Mouse (Mus musculus): ENCODE results near the gene Slc35e1.

The Slc35e1 gene

DNA sequence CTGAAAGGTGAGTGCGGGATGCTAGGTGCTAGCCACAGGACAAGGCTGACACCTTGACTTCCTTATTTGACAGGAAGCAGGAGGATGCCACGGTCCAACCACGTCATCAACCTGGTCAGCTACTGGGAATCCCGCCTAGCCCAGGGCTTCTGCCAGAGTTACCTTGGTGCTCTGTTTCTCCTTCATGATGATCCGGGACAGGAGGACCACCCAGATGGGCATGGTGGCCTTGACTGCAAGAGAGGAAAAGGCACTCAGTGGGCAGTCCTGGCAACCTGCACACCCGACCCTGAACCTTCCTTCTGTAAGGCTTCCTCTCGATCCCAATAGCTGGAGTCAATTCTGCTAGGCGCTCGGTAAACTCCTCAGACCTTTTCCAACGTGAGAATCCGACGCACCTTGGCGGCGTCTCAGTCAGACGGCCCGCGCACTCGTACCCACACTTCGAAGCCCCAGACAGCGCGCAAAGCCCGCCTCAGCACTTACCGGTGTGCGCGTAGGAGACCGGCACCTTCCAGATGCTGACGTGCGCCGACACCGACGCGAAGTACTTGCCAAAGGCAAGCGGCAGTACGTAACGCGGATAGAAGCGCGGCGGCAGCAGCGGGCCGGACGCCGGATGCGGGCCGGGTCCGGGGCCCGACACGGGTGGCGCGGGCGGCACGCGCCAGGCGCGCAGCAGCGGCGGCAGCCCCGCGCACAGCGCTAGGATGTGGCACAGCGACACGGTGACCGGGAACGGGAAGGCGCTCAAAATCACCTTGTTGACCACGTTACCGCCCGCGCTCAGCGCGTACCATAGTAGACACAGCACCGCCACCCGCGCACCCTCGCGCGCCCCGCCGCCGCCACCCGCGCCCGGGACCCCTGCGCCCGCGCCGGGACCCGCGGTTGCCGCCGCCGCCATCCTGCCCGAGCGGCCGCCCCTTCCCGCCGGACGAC is at the start of gene Slc35e1:
TSS of gene Slc35e1 (minus strand) at position 935 of the 942 bp plus-strand sequence.
- DNase-seq (ENCODE audit: low read depth), result no peak

DNA sequence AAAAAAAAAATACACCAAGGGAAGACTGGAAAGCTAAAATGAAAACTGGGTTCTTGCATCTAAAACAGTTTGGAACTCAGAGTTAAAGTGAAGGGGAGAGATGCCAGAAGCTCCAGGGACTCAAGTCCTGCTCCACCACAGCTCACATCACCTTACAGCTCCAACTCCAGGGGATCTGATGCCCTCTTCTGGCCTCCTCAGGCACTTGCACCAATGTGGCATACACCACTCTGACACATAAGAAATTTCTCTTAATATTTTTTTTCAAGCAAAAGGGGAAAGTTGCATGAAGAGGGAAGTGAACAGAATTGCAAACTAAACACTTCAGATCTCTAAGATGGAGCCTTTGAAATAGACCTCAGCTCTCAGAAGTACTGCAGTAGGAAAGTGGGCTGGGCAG is 46.8 kb upstream of the Slc35e1 start:
- no peak for DNase-seq (ENCODE audit: low read depth)

DNA sequence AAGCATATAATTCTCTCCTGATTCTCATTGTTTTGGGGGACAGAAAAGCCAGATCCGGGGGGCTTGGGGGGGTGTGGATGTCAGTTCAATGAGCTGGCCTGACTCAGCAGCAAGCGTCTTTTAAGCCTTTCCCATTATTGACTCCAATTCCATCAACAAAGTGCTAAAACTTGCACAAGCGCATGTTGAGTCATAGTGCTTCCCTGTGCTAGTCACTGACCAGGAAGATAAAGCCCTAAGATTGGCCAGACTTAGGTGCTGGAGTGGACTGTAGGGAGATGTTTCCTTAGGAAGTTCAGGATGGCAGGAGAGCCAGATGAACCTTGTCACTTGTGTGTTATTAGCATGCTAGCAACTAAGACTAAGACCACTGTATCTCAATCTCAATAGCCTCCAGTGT is 42.5 kb upstream of the Slc35e1 start:
- DNase-seq (ENCODE audit: low read depth), result no peak

DNA sequence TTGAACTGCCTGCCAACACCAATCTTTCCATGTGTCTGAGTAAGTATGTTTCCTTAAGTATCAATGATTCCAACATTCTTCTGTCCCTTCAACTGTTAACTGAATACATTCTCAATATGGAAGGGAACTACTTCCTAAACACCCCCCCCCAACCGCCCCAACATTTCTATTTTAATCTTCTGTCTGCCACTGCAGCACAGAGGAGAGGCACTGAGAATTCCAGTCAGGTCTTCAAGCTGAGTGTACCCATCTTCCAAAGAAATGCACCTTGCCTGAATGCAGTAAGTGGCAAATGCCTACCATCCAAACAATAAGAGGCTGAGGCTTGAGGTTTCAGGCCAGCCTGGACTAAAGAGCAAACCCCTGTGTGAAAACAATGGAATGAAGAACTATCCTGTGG is 39.7 kb upstream of the Slc35e1 start:
- no peak for DNase-seq (ENCODE audit: low read depth)

DNA sequence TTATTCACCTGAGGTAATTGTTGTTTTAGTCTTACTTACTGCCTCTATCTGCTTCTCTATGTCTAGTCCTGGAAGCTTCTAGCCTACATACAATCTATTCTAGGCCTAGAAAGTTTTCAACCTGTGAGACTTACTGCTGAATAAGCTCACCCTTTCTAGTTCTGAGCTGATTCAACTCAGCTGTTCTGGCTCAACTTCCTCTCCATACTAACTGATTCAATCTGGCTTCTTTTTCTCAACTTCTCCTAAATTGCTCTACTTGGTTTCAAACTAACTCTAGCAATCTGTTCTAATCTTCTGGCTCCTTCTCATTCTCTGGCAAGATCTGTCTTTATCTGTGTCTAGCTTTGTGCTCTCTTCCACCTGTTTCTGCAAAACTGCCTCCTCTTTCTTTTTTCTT is 29.5 kb upstream of the Slc35e1 start:
- no peak for DNase-seq (ENCODE audit: low read depth)

DNA sequence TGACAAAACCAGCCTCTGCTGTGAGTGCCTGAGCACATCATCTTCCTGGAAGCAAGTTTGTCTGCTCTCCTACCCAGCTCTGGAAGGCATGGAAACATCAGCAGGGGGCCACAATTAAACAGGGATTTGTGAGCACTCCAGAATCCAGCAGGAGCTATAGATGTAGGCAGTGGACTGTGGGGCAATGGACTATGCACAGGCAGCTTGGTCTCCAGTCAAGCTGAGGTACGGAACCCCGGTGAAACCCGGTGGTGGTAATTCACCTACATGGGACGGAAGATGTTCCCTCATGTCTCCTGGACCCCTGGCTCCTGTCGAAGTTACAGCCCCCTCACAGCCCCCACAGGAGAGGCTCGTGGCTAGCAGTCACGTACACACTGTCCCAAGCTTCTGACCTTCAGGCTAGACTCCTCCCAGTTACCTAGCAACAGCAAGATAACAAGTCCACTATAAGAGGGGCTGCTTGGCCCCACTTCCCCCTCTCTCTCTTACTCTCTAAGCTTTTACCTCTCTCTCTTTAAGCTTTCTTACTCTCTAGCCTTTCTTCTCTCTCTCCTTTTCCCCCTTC is 25.1 kb upstream of the Slc35e1 start:
- DNase-seq (ENCODE audit: low read depth), result no peak

DNA sequence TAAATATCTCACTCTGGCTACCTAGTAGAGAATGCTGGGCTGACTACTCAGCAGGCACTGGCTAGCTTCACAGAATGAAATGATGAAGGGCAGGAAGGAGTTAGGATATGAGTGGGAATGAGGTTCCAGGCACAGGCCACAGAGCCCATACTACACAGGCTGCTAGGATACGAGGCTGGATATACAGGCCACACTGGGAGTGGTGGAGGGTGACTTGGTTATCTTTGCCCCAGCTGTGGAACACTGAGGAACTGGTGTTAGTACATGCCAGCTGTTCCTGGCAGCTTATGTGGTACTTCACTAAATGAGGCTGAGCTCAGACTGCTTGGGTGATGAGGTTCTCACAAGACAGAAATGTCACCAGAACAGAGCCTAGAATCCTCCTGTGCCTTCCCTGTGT is 20.7 kb upstream of the Slc35e1 start:
- no peak for DNase-seq (ENCODE audit: low read depth)

DNA sequence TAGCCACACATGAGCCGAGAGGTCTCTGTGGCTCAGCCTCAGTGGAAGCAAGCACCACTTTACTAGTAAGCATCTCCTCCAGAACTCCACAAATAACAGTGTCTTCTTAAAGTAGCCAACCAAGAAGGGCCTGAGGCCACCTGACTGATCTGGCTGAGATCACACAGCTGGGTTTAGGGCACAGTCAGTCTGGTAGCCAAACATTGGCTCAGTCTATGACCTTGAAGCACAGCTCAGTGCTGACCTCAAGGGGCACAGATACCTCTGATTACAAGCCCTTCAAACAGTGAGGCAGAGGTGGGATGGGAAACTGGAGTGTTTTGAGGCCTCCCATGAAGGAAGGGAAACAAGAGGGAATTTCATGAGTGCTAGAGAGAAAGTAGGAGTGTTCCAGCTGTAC is 20.2 kb upstream of the Slc35e1 start:
- no peak for DNase-seq (ENCODE audit: low read depth)

DNA sequence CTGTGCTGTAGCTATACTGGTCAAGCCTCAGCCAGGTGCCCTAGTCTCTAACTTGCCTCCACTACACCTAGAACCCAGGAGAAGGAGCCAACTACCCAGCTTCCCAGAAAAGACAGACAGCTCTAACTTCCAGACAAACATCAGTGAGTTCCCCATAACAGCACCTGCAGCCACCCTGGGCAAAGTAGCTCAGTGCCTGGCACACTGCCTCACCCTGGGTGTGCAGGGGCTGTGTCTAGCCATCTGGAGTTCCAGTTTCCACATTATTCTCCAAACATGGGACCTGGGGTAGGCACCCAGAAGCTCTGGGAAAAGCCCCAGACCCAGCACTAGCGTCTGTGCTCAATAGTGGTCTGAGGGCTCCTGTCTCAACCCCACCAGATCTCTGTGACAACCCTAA is 15.1 kb upstream of the Slc35e1 start:
- DNase-seq (ENCODE audit: low read depth), result no peak

DNA sequence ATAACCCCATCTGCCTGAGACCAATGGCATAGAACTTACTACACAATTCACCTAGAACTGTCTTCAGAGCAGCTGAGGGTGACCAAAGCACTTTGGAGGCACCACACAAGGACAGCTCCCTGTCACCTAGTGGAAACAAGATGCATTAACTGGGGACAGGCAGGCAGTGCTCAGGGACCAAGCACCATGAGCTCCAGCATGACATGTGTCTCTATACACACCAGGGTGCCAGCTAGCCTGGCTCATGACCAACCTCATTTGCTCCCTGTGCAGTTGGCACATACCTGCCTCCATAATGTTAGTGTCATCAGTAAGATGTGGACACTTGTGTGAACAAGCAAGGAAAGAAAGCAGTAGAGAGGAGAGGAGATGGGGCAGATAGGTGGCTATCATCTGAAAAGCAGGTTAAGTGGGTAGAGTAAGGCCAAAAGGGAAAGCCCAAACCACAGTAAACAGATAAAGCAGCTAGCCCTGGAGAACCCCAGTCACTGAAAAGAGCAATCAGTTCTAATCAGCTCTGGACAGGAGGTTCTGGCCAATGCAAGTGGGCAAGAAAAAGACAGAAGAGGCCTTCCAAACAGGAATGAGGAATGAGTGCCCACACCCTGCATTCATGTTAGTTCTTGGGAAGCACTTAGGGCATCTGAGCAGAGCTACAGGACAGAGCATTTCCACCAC is 12.4 kb upstream of the Slc35e1 start:
- no peak for DNase-seq (ENCODE audit: low read depth)

DNA sequence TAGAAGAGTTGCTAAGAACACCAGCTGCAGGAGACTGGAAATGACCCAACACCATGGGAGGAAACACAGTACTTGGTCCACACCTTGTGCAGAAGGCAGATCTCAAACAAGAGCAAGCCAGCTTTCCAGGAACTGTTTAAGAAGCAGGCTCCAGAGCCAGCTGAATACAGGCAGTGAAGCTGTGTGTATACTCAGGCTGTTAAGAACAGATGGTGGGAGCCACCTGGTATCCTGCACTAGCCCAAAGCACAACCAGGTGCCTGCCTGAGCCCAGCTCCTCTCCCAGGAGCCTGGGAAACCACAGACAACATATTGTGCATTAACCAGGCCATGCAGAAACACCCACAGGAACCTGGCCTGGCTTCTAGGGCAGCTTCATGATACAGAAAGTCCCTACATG is 11.7 kb upstream of the Slc35e1 start:
- no peak for DNase-seq (ENCODE audit: low read depth)

DNA sequence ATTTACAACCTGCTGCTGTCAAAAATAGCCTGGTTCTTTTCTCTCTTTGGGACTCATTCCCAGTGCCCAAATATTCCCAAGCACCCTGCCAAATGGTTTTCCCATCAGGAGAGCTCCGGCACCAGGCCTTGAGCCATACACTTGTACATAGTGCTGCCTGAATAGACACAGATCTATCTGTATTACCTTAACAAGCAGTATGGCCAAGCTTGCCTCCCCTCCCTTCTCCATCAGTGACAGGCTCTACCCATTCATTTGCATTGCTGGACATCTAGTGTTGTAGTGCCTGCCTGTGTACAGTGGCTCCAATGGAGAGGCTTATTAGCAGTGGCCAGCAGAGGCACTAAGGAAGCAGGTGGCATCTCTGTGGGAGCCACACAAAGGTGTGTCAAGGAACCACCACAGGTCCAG is 8.1 kb upstream of the Slc35e1 start:
- no peak for DNase-seq (ENCODE audit: low read depth)

DNA sequence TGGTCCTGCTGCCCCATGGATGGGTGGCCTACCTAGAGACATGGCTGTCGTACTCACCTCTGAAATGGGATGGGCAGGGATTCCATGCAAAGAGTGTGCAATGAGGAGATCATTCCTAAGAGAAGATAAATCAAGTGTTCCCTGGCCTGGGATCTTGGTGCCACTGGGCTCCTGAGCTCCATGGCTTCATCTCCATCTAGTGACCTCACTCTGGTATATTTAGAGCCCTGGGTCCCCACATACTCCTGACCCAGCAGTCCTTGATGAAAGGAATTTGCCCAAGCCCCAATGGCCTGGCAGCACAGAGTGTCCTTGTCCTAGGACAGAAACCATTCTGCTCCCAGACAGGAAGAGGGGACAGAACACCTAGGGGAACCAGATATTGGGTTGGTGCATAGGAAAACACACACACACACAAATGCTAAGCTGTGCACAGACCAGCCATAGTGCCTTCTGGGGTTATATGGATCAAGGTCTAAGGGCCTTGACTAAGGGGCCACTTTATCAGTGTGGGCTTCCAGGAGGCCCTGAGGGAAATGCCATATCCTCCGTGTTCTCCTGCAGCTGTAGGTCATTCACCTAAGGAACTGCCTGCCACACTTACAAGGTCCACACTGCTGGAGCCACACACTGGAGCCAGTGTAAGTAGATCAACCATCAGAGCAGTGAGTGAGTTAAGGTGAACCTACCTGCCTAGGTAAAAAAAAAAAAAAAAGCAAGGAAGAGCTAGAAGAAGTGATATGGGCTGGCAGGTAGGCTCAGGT is 7.3 kb upstream of the Slc35e1 start:
- no peak for DNase-seq (ENCODE audit: low read depth)

DNA sequence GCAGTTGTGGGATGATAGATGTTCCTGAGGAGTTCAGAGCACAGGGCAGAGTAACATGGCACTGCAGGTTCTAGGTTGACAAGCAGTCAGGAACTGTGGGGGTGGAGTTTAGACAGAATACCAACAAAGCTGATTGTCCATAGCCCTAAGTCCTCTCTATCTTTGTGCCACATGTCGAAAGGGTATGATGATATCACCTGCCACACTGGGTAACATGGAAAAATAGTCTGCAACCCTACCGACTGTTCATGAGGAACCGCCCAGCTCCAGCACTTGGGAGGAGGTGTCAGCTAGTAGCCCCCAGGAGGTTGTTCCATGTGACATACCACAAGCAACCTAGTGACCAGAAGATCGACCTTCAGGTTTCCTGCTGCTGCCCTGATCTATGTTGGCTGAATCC is 6.1 kb upstream of the Slc35e1 start:
- DNase-seq (ENCODE audit: low read depth), result no peak

DNA sequence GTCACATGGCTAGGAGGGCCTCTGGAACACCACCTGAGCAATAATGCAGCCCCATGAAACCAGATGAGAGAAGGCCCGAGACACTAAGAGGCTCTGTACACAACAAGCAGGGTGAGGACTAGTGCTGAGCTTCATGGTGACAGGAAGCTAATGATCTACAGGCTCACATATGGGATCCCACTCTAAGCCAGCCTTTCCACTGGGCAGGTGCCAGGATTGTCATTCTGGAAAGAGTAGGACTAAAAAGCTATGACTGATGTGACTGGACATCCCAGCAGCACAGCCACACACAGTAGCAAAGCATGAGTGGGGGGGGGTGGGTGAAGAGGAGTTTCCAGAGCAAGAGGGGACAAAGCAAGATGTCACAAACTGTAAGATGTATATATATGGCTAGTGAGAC is 5.5 kb upstream of the Slc35e1 start:
- no peak for DNase-seq (ENCODE audit: low read depth)

DNA sequence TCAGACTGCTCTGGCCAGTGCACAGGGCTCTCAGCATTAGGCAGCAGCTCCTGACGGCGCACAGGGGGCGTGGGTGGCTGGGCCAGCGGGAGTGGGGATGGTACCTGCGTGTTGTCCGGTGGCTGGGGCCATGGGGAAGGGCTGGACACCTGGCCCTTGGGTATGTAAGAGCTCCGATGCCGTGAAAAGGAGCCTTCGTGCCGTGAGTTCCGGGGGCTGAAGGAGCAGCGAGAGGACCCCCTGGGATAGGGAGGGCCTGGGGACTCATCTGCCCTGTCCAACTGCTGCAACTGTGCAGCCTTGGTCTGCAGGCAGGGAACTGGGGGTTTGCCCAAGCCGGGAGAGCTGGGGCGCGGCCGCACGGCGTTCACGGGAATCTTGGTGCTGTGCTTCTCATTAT is 3.8 kb upstream of the Slc35e1 start:
- DNase-seq (ENCODE audit: low read depth), result no peak

DNA sequence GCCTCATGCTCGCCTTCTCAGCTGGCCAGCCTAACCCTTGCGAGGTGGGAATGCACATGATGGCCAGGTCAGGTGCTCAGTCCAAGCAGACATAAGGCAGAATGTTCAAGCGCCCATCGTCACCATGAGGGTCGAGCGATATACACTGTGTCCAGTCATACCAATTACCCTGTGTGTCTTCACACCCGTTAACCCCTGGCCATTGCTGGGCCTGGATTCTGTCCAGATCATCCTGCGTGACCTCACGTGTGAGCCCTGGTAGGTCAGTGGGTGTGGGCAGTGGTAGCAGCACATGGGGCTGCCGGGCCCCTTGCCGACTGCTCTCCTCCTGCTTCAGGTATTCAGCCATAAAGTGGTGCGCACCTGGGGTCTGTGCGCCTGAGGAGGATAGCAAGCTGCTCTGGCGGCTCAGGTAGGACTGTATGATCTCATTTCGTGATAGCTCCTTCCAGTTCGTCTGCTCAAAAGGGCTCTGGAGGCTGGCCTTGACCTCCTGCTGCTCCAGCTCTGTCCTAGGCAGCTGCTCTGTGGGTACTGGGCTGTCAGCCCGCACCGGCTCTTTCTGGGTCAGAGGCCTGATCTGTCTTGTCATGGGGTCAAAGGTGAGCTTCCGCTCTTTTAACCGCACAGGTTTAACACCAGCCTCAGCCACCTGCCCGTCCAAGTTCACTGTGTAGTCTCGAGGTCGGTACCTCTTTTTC is 3.1 kb upstream of the Slc35e1 start:
- no peak for DNase-seq (ENCODE audit: low read depth)

DNA sequence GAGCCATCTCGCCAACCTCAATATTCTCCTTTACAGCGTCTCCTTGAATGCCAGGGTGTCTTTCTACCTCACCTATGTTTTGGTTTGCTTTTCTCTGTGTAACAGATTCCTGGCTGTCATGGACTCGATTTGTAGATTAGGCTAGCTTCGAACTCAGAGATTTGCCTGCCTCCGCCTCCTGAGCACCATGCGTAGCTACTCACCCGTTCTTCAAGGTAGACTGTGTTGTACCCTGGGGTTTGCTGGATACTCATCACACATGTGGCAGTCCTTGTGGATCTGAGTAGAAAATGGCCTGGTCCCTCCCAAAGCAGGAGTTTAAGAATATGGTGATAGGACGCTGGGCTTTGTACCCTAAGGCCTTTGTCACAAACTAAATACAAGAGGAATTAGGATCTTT is 967 bp upstream of the Slc35e1 start:
- no peak for DNase-seq (ENCODE audit: low read depth)

DNA sequence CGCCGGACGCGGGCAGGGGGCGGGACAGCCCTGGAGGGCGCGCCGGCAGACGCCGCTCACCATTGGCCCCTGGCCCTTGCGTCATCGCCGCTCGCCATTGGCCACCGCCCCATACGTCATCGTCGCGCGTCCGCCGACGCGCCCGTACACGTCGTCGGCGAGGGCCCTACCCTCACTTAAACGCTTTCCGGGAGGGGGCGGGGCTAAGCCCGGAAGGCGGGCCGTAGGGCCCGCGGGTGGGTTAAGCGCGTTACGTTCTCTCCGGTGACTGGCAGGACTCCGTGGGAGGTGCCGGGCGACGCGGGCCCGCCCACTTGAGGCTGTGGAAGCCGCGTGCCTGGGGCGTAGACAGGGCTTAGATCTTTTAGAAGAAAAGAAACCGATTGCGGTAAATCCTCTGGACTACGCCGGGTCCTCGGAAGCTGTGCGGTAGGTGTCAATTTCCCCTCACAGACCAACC is 238 bp upstream of the Slc35e1 start:
- peak; percentile 98 for DNase-seq (ENCODE audit: low read depth)

DNA sequence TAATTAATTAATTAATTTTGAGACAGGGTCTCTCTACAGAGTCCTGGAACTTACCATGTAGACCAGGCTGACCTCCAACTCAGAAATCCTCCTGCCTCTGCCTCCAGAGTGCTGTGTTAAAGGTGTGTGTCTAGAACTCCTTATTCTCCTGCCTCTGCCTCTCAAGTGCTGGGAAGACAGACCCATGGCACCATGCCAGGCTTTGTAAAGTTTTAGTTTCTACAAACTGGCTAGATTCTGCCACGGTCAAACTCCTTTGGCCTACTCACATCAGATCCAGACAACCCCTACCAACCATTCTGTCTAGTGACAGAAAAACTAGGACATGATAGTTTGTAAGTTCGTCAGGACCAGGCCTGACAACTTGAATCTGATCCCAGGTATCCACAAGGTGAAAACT is 1.4 kb downstream of the Slc35e1 start:
- no peak for DNase-seq (ENCODE audit: low read depth)

DNA sequence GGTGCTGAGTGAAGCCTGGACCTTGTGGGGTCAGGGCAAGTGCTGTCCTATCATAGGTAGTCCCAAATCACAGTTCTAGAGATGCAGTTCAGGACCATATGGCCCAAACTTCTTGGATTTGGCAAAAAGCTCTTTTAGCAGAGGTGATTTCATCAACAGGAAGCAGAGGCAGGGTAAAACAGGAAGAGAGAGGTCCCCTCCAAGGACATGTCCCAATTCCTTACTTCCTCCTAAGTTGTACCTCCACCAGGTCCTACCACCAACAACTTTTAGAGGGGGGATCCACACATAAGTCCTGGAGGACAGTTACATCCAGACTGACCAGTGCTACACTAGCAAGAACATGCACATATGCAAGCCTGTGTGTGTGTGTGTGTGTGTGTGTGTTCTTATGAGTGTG is 5.4 kb downstream of the Slc35e1 start:
- no peak for DNase-seq (ENCODE audit: low read depth)

Data from c-Kit-positive CD71-negative TER-119-negative erythroid progenitor cells, embryonic 14.5 days (primary cell).